Mouse (Mus musculus) layer of hippocampus, adult 2 months (tissue): ENCODE results near the gene Ascc2. TPM values are rescaled to one million over a fixed set of nuclear protein-coding genes. Genes with fewer than 3 reads are reported as not detected.
A peak's percentile ranks its signal among the peaks of the same experiment; 100 is the strongest.
"Not testable (repeated sequence)": the region's sequence is repeated elsewhere in the genome, so short reads cannot be mapped to it uniquely, and the experiment has no call there.

ENCODE experiments used
- DNase-seq, 2 experiments: peaks; one replicate each; pipeline ENCODE4 v3.0.0; 2022; ENCODE audit warnings: low spot score in 2 of 2
- H3K27ac ChIP-seq: fragments of 200-600 bp; 2 replicates; pipeline ENCODE4 v1.8.1; 2022
- H3K4me3 ChIP-seq: fragments of 200-600 bp; 2 replicates; pipeline ENCODE4 v1.8.1; 2022; ENCODE audit warnings: mild to moderate bottlenecking
- CTCF ChIP-seq: fragments of 200-600 bp; conservative IDR thresholded peaks from 2 replicates; pipeline ENCODE4 v1.8.1; 2022; ENCODE audit warnings: antibody characterized with exemption, mild to moderate bottlenecking, moderate library complexity
- total RNA-seq, 2 experiments: library from RNA; stranded (reverse); gene quantifications; 2 replicates each; pipeline ENCODE4 v1.2.3; 2021

Gene Ascc2
- total RNA-seq, 2 experiments from 2014 or later = 23.7 to 25.0 TPM

DNA sequence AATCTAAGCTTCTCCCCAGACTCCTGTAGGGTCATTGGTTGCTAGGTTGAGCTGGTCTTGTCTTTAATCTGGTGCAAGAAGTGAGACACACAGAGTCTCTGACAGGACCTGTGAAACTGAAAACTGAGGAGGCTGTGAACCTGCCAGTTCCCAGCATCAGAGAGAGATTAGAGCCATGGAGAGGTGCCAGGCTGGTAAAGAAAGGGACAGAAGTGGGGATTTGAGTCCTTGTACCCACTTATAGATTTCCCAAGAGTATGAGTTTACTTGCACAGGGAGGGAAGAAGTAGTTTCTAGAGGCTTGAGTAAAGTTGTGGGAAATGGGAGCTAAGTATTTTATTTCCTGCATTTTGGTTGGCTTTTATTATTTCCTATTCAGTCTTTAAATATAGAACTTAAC lies 3.6 kb downstream of the Ascc2 start:
- no peak overlapping the region for H3K27ac ChIP-seq
- no peak for DNase-seq
- no peak for TF ChIP-seq CTCF
- no peak overlapping the region for H3K4me3 ChIP-seq

DNA sequence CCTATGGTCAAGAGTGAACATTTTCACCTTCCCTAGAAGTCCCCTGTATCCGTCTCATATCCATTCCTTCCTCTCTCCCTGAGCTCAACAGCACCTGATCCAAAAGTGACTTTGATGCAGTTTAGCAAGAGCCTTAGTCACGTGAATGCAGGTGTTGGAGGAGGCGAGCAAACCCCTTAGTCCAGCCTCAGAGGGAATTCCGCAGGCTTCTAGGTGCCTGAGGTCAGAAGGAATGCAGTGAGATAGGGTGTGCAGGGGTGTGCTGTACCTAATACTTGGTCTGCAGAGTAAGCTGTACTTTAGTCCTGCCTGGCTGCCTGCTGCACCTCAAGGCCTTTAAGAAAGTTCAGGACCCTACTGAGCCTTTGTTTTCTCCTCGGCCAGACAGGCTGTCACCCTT lies 6.2 kb downstream of the Ascc2 start:
- DNase-seq = no peak
- TF ChIP-seq CTCF = no peak

DNA sequence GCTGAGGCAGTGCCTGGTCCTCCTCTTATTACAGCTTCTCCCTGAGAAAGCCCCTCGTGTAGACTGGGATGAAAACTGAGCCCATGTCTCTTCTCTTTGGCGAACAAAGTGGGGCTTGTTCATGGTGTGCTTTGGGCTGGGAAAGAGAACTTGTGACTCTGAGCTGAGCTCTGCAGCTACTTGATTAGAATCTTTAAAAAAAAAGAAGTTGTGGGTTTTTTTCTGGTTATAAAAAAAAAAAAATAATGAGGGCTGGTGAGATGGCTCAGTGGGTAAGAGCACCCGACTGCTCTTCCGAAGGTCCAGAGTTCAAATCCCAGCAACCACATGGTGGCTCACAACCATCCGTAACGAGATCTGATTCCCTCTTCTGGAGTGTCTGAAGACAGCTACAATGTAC lies 7.6 kb downstream of the Ascc2 start:
- H3K4me3 ChIP-seq, DNase-seq, H3K27ac ChIP-seq: not testable (repeated sequence)

More for the DNA sequence above, 6.2 kb downstream of the Ascc2 start:
- H3K27ac ChIP-seq = no peak overlapping the region
- no peak overlapping the region for H3K4me3 ChIP-seq

GRCm38 (mm10) chr11:4646409-4646808 lies 8.9 kb downstream of the Ascc2 start:
- Histone ChIP-seq H3K4me3 (no peak overlapping the region), H3K27ac (no peak overlapping the region)
- no peak for DNase-seq
- no peak for TF ChIP-seq CTCF

- Histone ChIP-seq H3K4me3 (no peak overlapping the region), H3K27ac (peak overlapping the region; percentile 58; the same call in 1 of the 2 replicates)
- DNase-seq = no peak
- TF ChIP-seq CTCF = no peak
Measured at GRCm38 (mm10) chr11:4659818-4660217, 22.3 kb downstream of the Ascc2 start.

GRCm38 (mm10) chr11:4660309-4661025 lies 22.9 kb downstream of the Ascc2 start:
- Histone ChIP-seq H3K4me3 (no peak overlapping the region), H3K27ac (peak overlapping the region; percentile 58)
- no peak for TF ChIP-seq CTCF
- DNase-seq = no peak

GRCm38 (mm10) chr11:4661324-4661723 lies 23.8 kb downstream of the Ascc2 start:
- no peak overlapping the region for H3K4me3 ChIP-seq
- DNase-seq = no peak
- no peak for TF ChIP-seq CTCF
- peak overlapping the region; percentile 58 for H3K27ac ChIP-seq

DNA sequence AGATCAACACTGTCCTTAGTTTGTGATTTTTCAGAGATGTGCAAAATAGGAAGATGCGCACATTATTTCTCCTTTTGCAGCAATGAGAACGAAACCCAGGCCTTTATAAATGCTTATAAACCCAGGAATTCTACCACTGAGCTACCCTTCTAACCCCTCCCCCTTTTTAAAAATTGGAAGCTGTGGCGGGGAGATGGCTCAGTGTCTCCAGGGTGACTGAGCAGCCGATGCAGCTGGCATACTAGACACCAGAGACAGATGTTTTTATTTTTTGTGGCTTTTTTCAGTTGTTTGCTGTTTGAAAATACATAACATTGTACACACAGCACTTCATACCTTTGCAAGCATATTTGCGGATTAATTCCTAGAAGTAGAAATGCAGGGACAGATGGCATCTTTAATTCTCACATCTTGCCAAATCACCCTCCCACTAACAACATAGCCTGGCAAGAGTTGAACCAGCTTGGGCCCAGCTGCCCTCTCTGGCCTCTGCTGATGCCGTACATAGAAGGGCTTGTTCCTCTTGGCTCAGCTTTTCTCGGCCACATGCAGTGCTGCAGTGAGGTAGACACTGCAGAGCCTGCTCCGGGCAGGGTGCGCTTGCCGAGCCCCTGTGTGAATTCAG lies 24.4 kb downstream of the Ascc2 start:
- no peak for TF ChIP-seq CTCF
- DNase-seq = no peak
- H3K27ac ChIP-seq = peak overlapping the region; percentile 58
- no peak overlapping the region for H3K4me3 ChIP-seq

DNA sequence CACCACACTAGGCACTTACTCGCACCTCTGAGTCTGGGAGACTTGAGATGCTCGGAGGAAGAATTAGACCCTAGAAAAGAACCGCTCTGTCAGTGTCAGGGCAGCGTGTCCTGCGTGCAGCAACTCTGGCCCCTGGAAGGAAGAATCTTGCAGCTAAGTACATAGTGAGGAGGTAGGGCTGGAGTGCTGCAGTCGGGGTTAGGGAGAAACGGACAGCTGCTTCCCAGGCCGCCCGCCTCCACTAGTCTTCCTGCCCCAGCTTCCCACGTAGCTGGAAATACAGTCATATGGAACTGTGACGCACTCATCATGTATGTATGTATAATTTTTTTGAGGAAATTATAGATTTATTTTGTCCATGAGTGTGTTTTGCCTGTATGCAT lies 24.9 kb downstream of the Ascc2 start:
- Histone ChIP-seq H3K27ac (peak overlapping the region; percentile 58), H3K4me3 (no peak overlapping the region)
- DNase-seq = no peak
- no peak for TF ChIP-seq CTCF

GRCm38 (mm10) chr11:4671736-4672135 lies 34.2 kb downstream of the Ascc2 start:
- Histone ChIP-seq H3K4me3 (no peak overlapping the region), H3K27ac (no peak overlapping the region)
- no peak for DNase-seq
- no peak for TF ChIP-seq CTCF

- peak overlapping the region; percentile 39; the same call in 1 of the 2 replicates for H3K27ac ChIP-seq
- H3K4me3 ChIP-seq = no peak overlapping the region
- TF ChIP-seq CTCF = no peak
- DNase-seq = no peak
Measured at GRCm38 (mm10) chr11:4674593-4674992, 37.0 kb downstream of the Ascc2 start.

- TF ChIP-seq CTCF = no peak
- no peak for DNase-seq
- peak overlapping the region; percentile 39; the same call in 1 of the 2 replicates for H3K27ac ChIP-seq
Measured at GRCm38 (mm10) chr11:4675126-4675562, 37.6 kb downstream of the Ascc2 start.

GRCm38 (mm10) chr11:4675693-4676092 lies 38.1 kb downstream of the Ascc2 start:
- DNase-seq = no peak
- TF ChIP-seq CTCF = no peak
- Histone ChIP-seq H3K27ac (no peak overlapping the region), H3K4me3 (no peak overlapping the region)

More at GRCm38 (mm10) chr11:4675126-4675562, 37.6 kb downstream of the Ascc2 start:
- H3K4me3 ChIP-seq = no peak overlapping the region
